Mouse (Mus musculus) layer of hippocampus, adult 8-10 months (tissue): ENCODE data around the gene Lamb2. TPM values are rescaled to one million over a fixed set of nuclear protein-coding genes. Genes with fewer than 3 reads are reported as not detected.

ENCODE experiments used
- DNase-seq, 2 experiments: peaks; one replicate each; pipeline ENCODE4 v3.0.0; 2022; ENCODE audit warnings: low spot score in 2 of 2
- total RNA-seq, 4 experiments: library from RNA; stranded (reverse); gene quantifications; 2 replicates each; pipeline ENCODE4 v1.2.4; 2022

The Lamb2 gene
- total RNA-seq, result 10 to 100 TPM; 28.9 to 46.8 (median 34.7) TPM

- DNase-seq, result no peak
These were observed at the start of gene Lamb2 for GRCm38 (mm10) chr9:108479721-108480351. Gene Lamb2, plus strand, starts transcription at chr9:108479736.

GRCm38 (mm10) chr9:108431431-108432067 is 48.0 kb upstream of the Lamb2 start:
- no peak for DNase-seq

GRCm38 (mm10) chr9:108436182-108436581 is 43.4 kb upstream of the Lamb2 start, which contains the start of gene BC048562:
Gene BC048562, plus strand, starts transcription at chr9:108436482.
- DNase-seq, result no peak

GRCm38 (mm10) chr9:108439176-108439575 is 40.4 kb upstream of the Lamb2 start:
- peak in 1 of 2 experiments; percentile 46 for DNase-seq

GRCm38 (mm10) chr9:108440485-108440884 is 39.1 kb upstream of the Lamb2 start:
- no peak for DNase-seq

GRCm38 (mm10) chr9:108441236-108441919 is 38.2 kb upstream of the Lamb2 start:
- peak; percentile 72 to 75 for DNase-seq

- DNase-seq, result no peak
These were observed 34.4 kb upstream of the Lamb2 start for GRCm38 (mm10) chr9:108445125-108445524.

GRCm38 (mm10) chr9:108449860-108450259 is 29.7 kb upstream of the Lamb2 start:
- peak in 1 of 2 experiments; percentile 61 for DNase-seq

- DNase-seq, result peak in 1 of 2 experiments; percentile 38
These were observed 29.0 kb upstream of the Lamb2 start for GRCm38 (mm10) chr9:108450292-108451169.

- DNase-seq, result no peak
These were observed 28.4 kb upstream of the Lamb2 start for GRCm38 (mm10) chr9:108451170-108451493.

GRCm38 (mm10) chr9:108451519-108452160 is 27.9 kb upstream of the Lamb2 start:
- no peak for DNase-seq

GRCm38 (mm10) chr9:108452291-108452906 is 27.1 kb upstream of the Lamb2 start:
- peak; percentile 71 to 85 for DNase-seq

- no peak for DNase-seq
These were observed 26.6 kb upstream of the Lamb2 start for GRCm38 (mm10) chr9:108452911-108453310.

GRCm38 (mm10) chr9:108453458-108453857 is 26.1 kb upstream of the Lamb2 start:
- DNase-seq, result peak in 1 of 2 experiments; percentile 30

GRCm38 (mm10) chr9:108454429-108454828 is 25.1 kb upstream of the Lamb2 start:
- no peak for DNase-seq

- no peak for DNase-seq
These were observed 23.6 kb upstream of the Lamb2 start for GRCm38 (mm10) chr9:108455747-108456571.

- DNase-seq, result no peak
These were observed 22.6 kb upstream of the Lamb2 start for GRCm38 (mm10) chr9:108456953-108457352.

GRCm38 (mm10) chr9:108459939-108460318 is 19.6 kb upstream of the Lamb2 start:
- no peak for DNase-seq

- DNase-seq, result peak; percentile 82 to 85
These were observed 19.0 kb upstream of the Lamb2 start, which contains the start of gene Ccdc71 for GRCm38 (mm10) chr9:108460319-108461178. Gene Ccdc71, plus strand, starts transcription at chr9:108460527.
